Mouse (Mus musculus): ENCODE measurements around the gene Narf. TPM values are rescaled to one million over a fixed set of nuclear protein-coding genes. Genes with fewer than 3 reads are reported as not detected.

The Narf gene
- total RNA-seq, 2 experiments from 2014 or later = 75.8 to 93.3 TPM

Other genes starting within 250 kb of the Narf start
- gene Csnk1d, start 245.9 kb upstream of the Narf start, total RNA-seq (2021) = 10 to 100 TPM; 86.0 to 89.5 TPM
- under 1 TPM in 1 of 2 experiments, not detected in 1; 0.26 TPM for gene Cd7, start 197.8 kb upstream of the Narf start, total RNA-seq (2021)
- not detected for gene Sectm1b, start 173.7 kb upstream of the Narf start, total RNA-seq (2021)
- gene Sectm1a, start 156.0 kb upstream of the Narf start, total RNA-seq (2021) = not detected
- gene Tex19.2, start 118.6 kb upstream of the Narf start, total RNA-seq (2021) = not detected
- gene Tex19.1, start 91.1 kb upstream of the Narf start, total RNA-seq (2021) = not detected
- gene Uts2r, start 77.0 kb upstream of the Narf start, total RNA-seq (2021) = under 1 TPM; 0.24 to 0.35 TPM
- 10 to 100 TPM; 12.7 to 15.1 TPM for gene Hexdc, start 32.8 kb upstream of the Narf start, total RNA-seq (2021)
- 10 to 100 TPM; 18.3 to 19.4 TPM for gene Ogfod3, start 32.5 kb upstream of the Narf start, total RNA-seq (2021)
- 10 to 100 TPM in 1 of 2 experiments, 1 to 10 TPM in 1; 9.3 to 12.6 TPM for gene Cybc1, start 7.9 kb upstream of the Narf start, total RNA-seq (2021)
- 10 to 100 TPM; 23.3 to 27.6 TPM for gene Foxk2, start 22.7 kb downstream of the Narf start, total RNA-seq (2021)
- 10 to 100 TPM; 53.0 to 54.0 TPM for gene Wdr45b, start 117.2 kb downstream of the Narf start, total RNA-seq (2021)
- 1 to 10 TPM; 2.1 to 2.8 TPM for gene Rab40b, start 151.0 kb downstream of the Narf start, total RNA-seq (2021)
- gene Fn3krp, start 184.1 kb downstream of the Narf start, total RNA-seq (2021) = 1 to 10 TPM; 6.0 to 8.3 TPM
- gene Fn3k, start 197.7 kb downstream of the Narf start, total RNA-seq (2021) = 10 to 100 TPM; 17.3 to 22.8 TPM
- 10 to 100 TPM; 18.9 to 19.9 TPM for gene Tbcd, start 214.7 kb downstream of the Narf start, total RNA-seq (2021)